Mouse (Mus musculus): Measurements from ENCODE around the gene Olfr1391. TPM values are rescaled to one million over a fixed set of nuclear protein-coding genes. Genes with fewer than 3 reads are reported as not detected.
"Not testable (repeated sequence)": the region's sequence is repeated elsewhere in the genome, so short reads cannot be mapped to it uniquely, and the experiment has no call there.

The Olfr1391 gene
- not detected in 2 replicates for polyA plus RNA-seq (2015; fragmentation: Nextera tagmentation; extraction: Ambion mirVana)

DNA sequence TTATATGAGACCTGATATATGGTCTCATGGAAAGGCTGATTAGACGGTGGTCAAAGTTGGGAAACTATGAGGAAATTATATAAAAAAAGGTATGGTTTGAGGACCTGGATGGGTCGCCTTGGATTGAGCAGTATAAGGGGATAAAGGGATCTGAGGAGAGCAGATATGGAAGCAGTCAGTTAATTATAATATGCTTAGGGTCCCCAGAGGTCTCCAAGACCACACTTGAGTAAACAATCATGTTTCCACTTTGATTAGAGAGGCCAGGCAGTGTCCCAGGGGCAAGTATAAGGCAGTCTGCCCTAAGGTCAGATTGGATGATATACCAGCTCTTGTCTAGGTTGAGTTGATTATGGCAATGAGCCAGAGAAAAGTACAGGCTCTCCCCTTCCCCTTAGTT lies at the start of gene Olfr1391:
Gene Olfr1391, plus strand, starts transcription at position 301 of the 400 bp plus-strand sequence.
- 69% methylated on average over 2 of the region's 2 CpGs for WGBS
- Histone ChIP-seq H3K9ac (no peak within 1 kb of the TSS), H3K4me1 (replicated peaks) (no peaks in the 10 kb centered on the region), H3K27ac (no peak within 1 kb of the TSS), H3K4me3 (no peak within 1 kb of the TSS), H3K36me3 (no peaks in the 10 kb centered on the region), H3K9me3 (replicated peaks) (no peaks in the 10 kb centered on the region), H3K4me2 (no peak within 1 kb of the TSS), H3K27me3 (no peaks in the 10 kb centered on the region)
- ATAC-seq (replicated peaks; ENCODE audit: insufficient number of reproducible peaks, insufficient read depth, low FRiP score, low read depth) = no peak

DNA sequence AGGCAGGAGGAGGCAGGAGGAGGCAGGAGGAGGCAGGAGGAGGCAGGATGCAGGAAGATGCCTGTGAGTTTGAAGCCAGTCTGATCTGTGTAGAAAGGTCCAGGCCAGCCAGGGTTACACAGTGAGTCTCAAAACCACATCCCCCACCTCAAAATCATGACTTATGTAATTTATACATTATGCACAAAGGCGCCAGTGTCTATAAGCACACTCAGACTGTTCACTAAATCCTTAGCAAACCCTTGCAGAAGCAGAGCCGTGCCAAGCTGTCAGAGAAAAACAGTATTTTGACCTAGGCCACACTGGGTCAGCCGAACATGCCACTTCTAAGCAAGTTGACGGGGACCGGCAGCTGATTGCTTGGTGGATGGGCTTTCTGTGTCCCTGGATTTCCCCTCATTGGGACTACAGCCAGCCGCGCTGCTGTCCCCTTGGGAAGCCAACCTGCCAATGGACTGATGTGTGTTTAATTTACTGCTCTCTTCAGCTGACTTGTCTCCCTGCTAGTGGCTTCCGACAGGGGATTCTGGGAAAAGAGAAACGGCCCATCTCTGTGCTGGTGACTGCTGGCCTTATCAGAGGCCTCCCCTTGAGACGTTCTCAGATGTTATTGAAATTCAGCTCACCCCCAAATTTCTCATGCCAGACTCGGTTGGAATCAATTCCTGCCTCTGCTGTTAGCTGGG lies 48.6 kb upstream of the Olfr1391 start:
- Histone ChIP-seq H3K4me3 (no peak overlapping the region), H3K4me2 (no peak overlapping the region), H3K9ac (no peak overlapping the region), H3K36me3 (no peaks in the 10 kb centered on the region), H3K9me3 (replicated peaks) (no peaks in the 10 kb centered on the region), H3K27ac (no peak overlapping the region), H3K4me1 (replicated peaks) (no peaks in the 10 kb centered on the region), H3K27me3 (no peaks in the 10 kb centered on the region)
- ATAC-seq (replicated peaks; ENCODE audit: insufficient number of reproducible peaks, insufficient read depth, low FRiP score, low read depth) = no peak
- WGBS = 59% methylated on average over 11 of the region's 11 CpGs

DNA sequence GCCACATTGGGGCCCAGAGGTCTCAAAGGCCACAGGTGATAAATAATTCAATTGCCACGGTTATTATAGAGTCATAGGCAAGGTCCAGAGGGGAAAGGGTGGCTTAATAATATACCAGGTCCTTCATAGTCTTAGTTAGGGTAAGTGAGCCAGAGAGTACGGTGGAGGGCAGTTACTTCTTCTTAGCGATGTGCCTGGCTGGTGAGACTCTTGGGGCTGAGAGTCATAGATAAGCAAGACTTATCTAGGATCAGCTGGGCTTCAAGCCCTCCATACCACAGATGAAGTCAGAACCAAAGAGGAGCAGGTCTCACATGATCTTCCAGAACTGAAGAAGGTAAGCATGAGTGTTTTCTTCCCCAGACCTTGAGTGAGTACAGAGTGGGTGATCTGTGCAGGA lies 44.3 kb upstream of the Olfr1391 start, which contains the start of gene Olfr1393:
Gene Olfr1393, plus strand, starts transcription at position 83 of the 400 bp plus-strand sequence.
- Histone ChIP-seq H3K4me3 (no peak within 1 kb of the TSS), H3K9me3 (replicated peaks) (no peaks in the 10 kb centered on the region), H3K36me3 (no peaks in the 10 kb centered on the region), H3K4me1 (replicated peaks) (no peaks in the 10 kb centered on the region), H3K9ac (no peak within 1 kb of the TSS), H3K27ac (no peak within 1 kb of the TSS), H3K27me3 (no peaks in the 10 kb centered on the region), H3K4me2 (no peak within 1 kb of the TSS)
- no peak for ATAC-seq (replicated peaks; ENCODE audit: insufficient number of reproducible peaks, insufficient read depth, low FRiP score, low read depth)
- 76% methylated on average over 3 of the region's 3 CpGs for WGBS

DNA sequence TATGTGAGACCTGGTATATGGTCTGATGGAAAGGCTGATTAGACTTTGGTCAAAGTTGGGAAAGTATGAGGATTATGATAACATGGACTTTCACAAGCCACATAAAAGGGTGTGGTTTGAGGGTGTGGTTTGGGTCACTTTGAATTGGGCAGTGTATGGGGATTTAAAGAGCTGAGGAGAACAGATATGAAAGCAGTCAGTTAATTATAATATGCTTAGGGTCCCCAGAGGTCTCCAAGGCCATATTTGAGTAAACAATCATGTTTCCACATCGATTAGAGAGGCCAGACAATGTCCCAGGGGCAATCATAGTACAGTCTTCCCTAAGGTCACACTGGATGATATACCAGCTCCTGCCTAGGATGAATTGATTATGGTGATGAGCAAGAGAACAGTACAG lies 37.6 kb upstream of the Olfr1391 start, which contains the start of gene Olfr1392:
Gene Olfr1392, plus strand, starts transcription at position 301 of the 400 bp plus-strand sequence.
- H3K9ac ChIP-seq; H3K36me3 ChIP-seq; ATAC-seq (replicated peaks; ENCODE audit: insufficient number of reproducible peaks, insufficient read depth, low FRiP score, low read depth); H3K4me3 ChIP-seq; H3K9me3 ChIP-seq (replicated peaks); H3K4me2 ChIP-seq; H3K27ac ChIP-seq; H3K4me1 ChIP-seq (replicated peaks); H3K27me3 ChIP-seq: not testable (repeated sequence)
- WGBS = 36% methylated on average over 1 of the region's 1 CpGs

DNA sequence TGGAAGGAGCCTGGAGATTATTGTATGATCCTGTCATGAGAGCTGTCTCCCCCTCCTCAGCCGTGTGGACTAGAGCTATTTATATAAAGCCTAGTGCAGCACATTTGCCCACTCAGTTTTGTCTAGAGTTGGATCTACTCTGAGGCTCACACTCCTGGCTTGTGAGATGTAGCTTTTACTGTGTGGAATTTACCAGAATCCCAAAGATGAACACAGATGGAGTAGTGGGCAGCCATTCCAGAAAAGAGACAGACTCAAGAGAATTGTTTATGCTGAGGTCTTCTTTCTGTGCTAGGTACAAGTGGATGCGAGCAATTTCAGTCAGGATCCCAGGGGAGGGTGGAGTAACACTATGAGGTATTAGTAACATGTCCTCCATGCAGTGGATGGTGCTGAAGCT lies 35.3 kb upstream of the Olfr1391 start:
- Histone ChIP-seq H3K27me3 (no peaks in the 10 kb centered on the region), H3K4me3 (no peak overlapping the region), H3K4me1 (replicated peaks) (no peaks in the 10 kb centered on the region), H3K9ac (no peak overlapping the region), H3K27ac (no peak overlapping the region), H3K4me2 (no peak overlapping the region), H3K36me3 (no peaks in the 10 kb centered on the region), H3K9me3 (replicated peaks) (no peaks in the 10 kb centered on the region)
- WGBS = 65% methylated on average over 2 of the region's 2 CpGs
- ATAC-seq (replicated peaks; ENCODE audit: insufficient number of reproducible peaks, insufficient read depth, low FRiP score, low read depth) = no peak

DNA sequence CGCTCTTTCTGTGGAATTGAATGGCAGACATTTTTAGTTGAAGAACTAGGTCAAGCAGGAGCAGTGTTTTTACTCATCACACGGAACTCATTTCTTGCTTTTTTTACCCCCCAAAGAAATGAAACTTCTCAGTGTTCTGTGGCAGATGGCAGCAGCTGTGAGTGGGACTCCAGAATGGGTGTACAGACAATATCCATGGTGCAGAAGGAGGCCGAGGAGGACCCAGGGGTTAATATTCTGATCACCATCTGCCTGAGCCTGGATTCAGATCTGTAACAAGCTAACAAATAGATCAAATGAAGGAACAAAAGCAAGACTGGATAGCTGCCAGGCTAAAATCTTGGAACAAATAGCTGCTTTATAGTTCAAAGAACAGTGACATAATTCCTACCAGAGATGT lies 29.8 kb upstream of the Olfr1391 start:
- Histone ChIP-seq H3K27ac (no peak overlapping the region), H3K4me1 (replicated peaks) (no peaks in the 10 kb centered on the region), H3K27me3 (no peaks in the 10 kb centered on the region), H3K9me3 (replicated peaks) (no peaks in the 10 kb centered on the region), H3K9ac (no peak overlapping the region), H3K4me2 (no peak overlapping the region), H3K36me3 (no peaks in the 10 kb centered on the region), H3K4me3 (no peak overlapping the region)
- ATAC-seq (replicated peaks; ENCODE audit: insufficient number of reproducible peaks, insufficient read depth, low FRiP score, low read depth) = no peak
- WGBS = 69% methylated on average over 3 of the region's 3 CpGs

DNA sequence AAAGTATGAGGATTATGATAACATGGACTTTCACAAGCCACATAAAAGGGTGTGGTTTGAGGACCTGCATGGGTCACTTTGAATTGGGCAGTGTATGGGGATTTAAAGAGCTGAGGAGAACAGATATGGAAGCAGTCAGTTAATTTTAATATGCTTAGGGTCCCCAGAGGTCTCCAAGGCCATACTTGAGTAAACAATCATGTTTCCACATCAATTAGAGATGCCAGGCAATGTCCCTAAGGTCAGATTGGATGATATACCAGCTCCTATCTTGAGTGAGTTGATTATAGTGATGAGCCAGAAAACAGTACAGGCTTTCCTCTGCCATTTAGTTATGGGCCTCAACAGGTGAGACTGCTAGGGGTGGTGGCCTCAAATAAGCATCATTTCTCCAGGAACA lies 18.1 kb upstream of the Olfr1391 start, which contains the start of gene Olfr10:
Gene Olfr10, plus strand, starts transcription at position 301 of the 400 bp plus-strand sequence.
- Histone ChIP-seq H3K9ac (no peak within 1 kb of the TSS), H3K4me3 (no peak within 1 kb of the TSS), H3K4me1 (replicated peaks) (no peaks in the 10 kb centered on the region), H3K27me3 (no peaks in the 10 kb centered on the region), H3K9me3 (replicated peaks) (no peaks in the 10 kb centered on the region), H3K36me3 (no peaks in the 10 kb centered on the region), H3K4me2 (no peak within 1 kb of the TSS), H3K27ac (no peak within 1 kb of the TSS)
- ATAC-seq (replicated peaks; ENCODE audit: insufficient number of reproducible peaks, insufficient read depth, low FRiP score, low read depth) = no peak

DNA sequence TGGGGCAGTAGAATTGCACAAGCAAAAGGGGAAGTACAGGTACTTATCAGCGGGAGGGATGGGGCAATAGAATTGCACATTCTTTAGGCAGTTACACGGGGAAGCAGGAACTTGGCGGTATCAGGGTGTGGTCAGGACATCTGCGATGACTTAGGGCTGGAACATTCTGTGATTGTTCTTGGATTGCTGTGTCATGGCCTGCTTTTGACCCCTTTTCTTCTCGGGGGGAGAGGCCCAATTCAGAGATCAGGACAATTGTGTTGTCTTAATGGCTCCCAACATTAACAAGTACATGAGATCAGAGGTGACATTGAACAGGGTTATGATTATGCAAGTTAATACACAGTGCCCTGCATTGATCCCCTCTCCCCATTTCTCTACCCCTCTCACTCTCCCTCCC lies 14.0 kb upstream of the Olfr1391 start:
- not testable (repeated sequence) for H3K4me3 ChIP-seq; H3K27ac ChIP-seq; H3K36me3 ChIP-seq; H3K9ac ChIP-seq; H3K4me2 ChIP-seq; H3K4me1 ChIP-seq (replicated peaks); ATAC-seq (replicated peaks; ENCODE audit: insufficient number of reproducible peaks, insufficient read depth, low FRiP score, low read depth); H3K27me3 ChIP-seq; H3K9me3 ChIP-seq (replicated peaks)
- WGBS = 77% methylated on average over 5 of the region's 5 CpGs

DNA sequence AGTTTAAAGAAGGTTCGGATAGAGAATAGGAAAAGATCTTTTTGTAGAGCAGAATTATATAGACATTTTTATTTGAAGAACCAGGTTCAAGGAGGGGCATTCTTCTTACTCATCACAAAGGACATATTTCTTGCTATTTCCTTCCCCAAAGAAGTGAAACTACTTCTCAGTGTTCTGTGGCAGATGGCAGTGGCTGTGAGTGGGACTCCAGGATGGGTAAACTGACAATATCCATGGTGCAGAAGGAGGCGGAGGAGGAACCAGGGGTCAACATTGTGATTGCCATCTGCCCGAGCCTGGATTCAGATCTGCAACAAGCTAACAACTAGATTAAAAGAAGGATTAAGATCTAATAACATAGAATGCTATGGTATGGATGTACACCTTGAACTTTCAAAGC lies 4.2 kb downstream of the Olfr1391 start:
- H3K27me3 ChIP-seq = no peaks in the 10 kb centered on the region
- H3K9me3 ChIP-seq (replicated peaks) = no peaks in the 10 kb centered on the region
- H3K4me3 ChIP-seq = no peak overlapping the region
- H3K36me3 ChIP-seq = no peaks in the 10 kb centered on the region
- no peak overlapping the region for H3K27ac ChIP-seq
- H3K4me2 ChIP-seq = no peak overlapping the region
- 64% methylated on average over 3 of the region's 3 CpGs for WGBS
- no peaks in the 10 kb centered on the region for H3K4me1 ChIP-seq (replicated peaks)
- no peak for ATAC-seq (replicated peaks; ENCODE audit: insufficient number of reproducible peaks, insufficient read depth, low FRiP score, low read depth)
- no peak overlapping the region for H3K9ac ChIP-seq

DNA sequence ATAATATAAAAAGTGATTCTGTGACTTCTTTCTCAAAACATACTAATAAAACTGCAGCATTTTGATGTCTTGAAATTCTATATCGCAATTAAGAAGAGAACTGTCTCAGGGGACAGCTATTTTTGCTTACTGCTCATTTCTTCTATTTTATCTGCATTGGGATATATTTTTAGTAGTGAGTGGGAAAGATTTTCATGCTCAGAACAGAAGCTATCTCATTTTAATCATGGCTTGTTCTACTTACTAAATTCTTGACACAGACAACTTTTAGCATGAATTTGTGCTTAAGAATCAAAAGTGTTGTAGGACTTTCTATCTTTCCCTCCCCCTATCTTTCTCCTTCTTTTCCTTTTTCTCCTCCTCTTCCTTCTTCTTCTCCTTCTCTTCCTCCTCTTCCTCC lies 7.1 kb downstream of the Olfr1391 start:
- H3K9me3 ChIP-seq (replicated peaks) = no peaks in the 10 kb centered on the region
- no peak overlapping the region for H3K9ac ChIP-seq
- 57% methylated on average over 1 of the region's 1 CpGs for WGBS

DNA sequence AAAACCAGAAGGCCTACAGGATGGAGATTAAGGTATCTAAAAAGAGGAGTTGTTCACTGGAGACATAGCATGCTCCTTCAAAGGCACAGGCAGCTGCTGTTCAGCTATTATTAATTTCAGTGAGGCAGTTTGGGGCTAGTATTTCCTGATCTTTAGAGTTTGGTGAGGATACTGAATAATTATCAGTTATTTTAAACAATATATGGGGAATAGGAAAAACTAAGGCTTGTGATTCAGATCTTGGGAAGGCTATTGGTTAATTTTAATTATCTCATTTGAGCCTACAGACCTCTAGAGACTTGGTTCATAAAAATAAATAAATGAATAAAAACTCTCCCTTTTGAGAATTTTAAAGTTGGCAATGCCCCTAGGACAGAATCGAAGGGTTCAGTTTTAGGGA lies 12.3 kb downstream of the Olfr1391 start, which contains the start of gene Olfr1390:
Gene Olfr1390, plus strand, starts transcription at position 301 of the 400 bp plus-strand sequence.
- Histone ChIP-seq H3K27me3 (no peaks in the 10 kb centered on the region), H3K4me3 (no peak within 1 kb of the TSS), H3K4me1 (replicated peaks) (no peaks in the 10 kb centered on the region), H3K9me3 (replicated peaks) (no peaks in the 10 kb centered on the region), H3K4me2 (no peak within 1 kb of the TSS), H3K27ac (no peak within 1 kb of the TSS), H3K36me3 (no peaks in the 10 kb centered on the region), H3K9ac (no peak within 1 kb of the TSS)
- no peak for ATAC-seq (replicated peaks; ENCODE audit: insufficient number of reproducible peaks, insufficient read depth, low FRiP score, low read depth)
- 78% methylated on average over 1 of the region's 1 CpGs for WGBS

More for the DNA sequence above, 7.1 kb downstream of the Olfr1391 start:
- H3K4me1 ChIP-seq (replicated peaks) = no peaks in the 10 kb centered on the region
- H3K27me3 ChIP-seq = no peaks in the 10 kb centered on the region
- H3K4me3 ChIP-seq = no peak overlapping the region
- no peak overlapping the region for H3K4me2 ChIP-seq
- H3K36me3 ChIP-seq = no peaks in the 10 kb centered on the region
- ATAC-seq (replicated peaks; ENCODE audit: insufficient number of reproducible peaks, insufficient read depth, low FRiP score, low read depth) = no peak
- H3K27ac ChIP-seq = no peak overlapping the region
